Mouse (Mus musculus) hindbrain, embryonic 13.5 days (tissue): ENCODE data around the gene Btg1. TPM values are rescaled to one million over a fixed set of nuclear protein-coding genes. Genes with fewer than 3 reads are reported as not detected.

Experiments used
- ATAC-seq: fragments of 200-750 bp; cut with Nextera tagmentation; 2 replicates; pipeline ENCODE4 v1.8.0; 2017; ENCODE audit warnings: moderate TSS enrichment; ENCODE audit not compliant: low FRiP score
- H3K27ac ChIP-seq: fragments of 300-500 bp; sonication (generic); 2 replicates; pipeline ENCODE4 v1.5.1; 2015; ENCODE audit warnings: inconsistent platforms, mild to moderate bottlenecking, moderate library complexity
- H3K27me3 ChIP-seq: fragments of 300-500 bp; sonication (generic); 2 replicates; pipeline ENCODE4 v1.6.1; 2015; ENCODE audit warnings: mild to moderate bottlenecking, inconsistent platforms
- H3K36me3 ChIP-seq: fragments of 300-500 bp; sonication (generic); 2 replicates; pipeline ENCODE4 v1.6.1; 2015; ENCODE audit warnings: mild to moderate bottlenecking, inconsistent platforms
- H3K4me1 ChIP-seq: fragments of 300-500 bp; sonication (generic); replicated peaks from 2 replicates; pipeline ENCODE4 v1.6.1; 2015; ENCODE audit warnings: inconsistent platforms
- H3K4me2 ChIP-seq: fragments of 300-500 bp; sonication (generic); 2 replicates; pipeline ENCODE4 v1.6.1; 2015; ENCODE audit warnings: inconsistent platforms, mild to moderate bottlenecking, moderate library complexity
- H3K4me3 ChIP-seq: fragments of 300-500 bp; sonication (generic); 2 replicates; pipeline ENCODE4 v1.5.1; 2015; ENCODE audit warnings: mild to moderate bottlenecking, inconsistent platforms
- H3K9ac ChIP-seq: fragments of 300-500 bp; sonication (generic); 2 replicates; pipeline ENCODE4 v1.6.1; 2015; ENCODE audit warnings: mild to moderate bottlenecking, inconsistent platforms
- H3K9me3 ChIP-seq: fragments of 300-500 bp; sonication (generic); 2 replicates; pipeline ENCODE4 v1.6.1; 2016; ENCODE audit warnings: inconsistent platforms
- WGBS: fragments of 180-500 bp; shearing (Covaris S2); methylation state at CpG from one replicate; pipeline ENCODE4 v1.1.7; 2015; 5-methylcytosine and 5-hydroxymethylcytosine counted together
- polyA plus RNA-seq: library from polyadenylated mRNA; unstranded; fragments of >200 nt; fragmentation: Nextera tagmentation; extraction: Ambion mirVana; gene quantifications from 2 replicates; pipeline ENCODE4 v1.2.1, GENCODE M21; 2015

Btg1 gene
- polyA plus RNA-seq, 1 experiment from 2014 or later, result 51.8 TPM

- H3K36me3 ChIP-seq, result peaks cover 6% of the 10 kb centered on the region
- no peak for ATAC-seq
- H3K9me3 ChIP-seq, result no peaks in the 10 kb centered on the region
- H3K9ac ChIP-seq, result no peak overlapping the region
- WGBS, result 79% methylated on average over 6 of the region's 6 CpGs
- no peak overlapping the region for H3K27ac ChIP-seq
- H3K4me2 ChIP-seq, result no peak overlapping the region
- no peaks in the 10 kb centered on the region for H3K27me3 ChIP-seq
- H3K4me3 ChIP-seq, result no peak overlapping the region
- peaks cover 17% of the 10 kb centered on the region for H3K4me1 ChIP-seq
These were observed 25.9 kb downstream of the Btg1 start for GRCm38 (mm10) chr10:96642751-96643150.

GRCm38 (mm10) chr10:96645183-96645582, 28.4 kb downstream of the Btg1 start:
- 92% methylated on average over 1 of the region's 1 CpGs for WGBS
- no peak for ATAC-seq
- Histone ChIP-seq H3K4me2 (no peak overlapping the region), H3K9ac (no peak overlapping the region), H3K9me3 (no peaks in the 10 kb centered on the region), H3K27ac (peak overlapping the region; percentile 85; the same call in 1 of the 2 replicates), H3K27me3 (no peaks in the 10 kb centered on the region), H3K4me3 (no peak overlapping the region), H3K4me1 (peaks cover 22% of the 10 kb centered on the region), H3K36me3 (no peaks in the 10 kb centered on the region)

- H3K9ac ChIP-seq, result 0 out of 2 replicates have a peak overlapping the region, but pooled peaks have one; percentile 35
- H3K36me3 ChIP-seq, result no peaks in the 10 kb centered on the region
- no peaks in the 10 kb centered on the region for H3K27me3 ChIP-seq
- no peaks in the 10 kb centered on the region for H3K9me3 ChIP-seq
- WGBS, result 6% methylated on average over 13 of the region's 13 CpGs
- H3K4me1 ChIP-seq, result peaks cover 22% of the 10 kb centered on the region
- peak overlapping the region; percentile 8; the same call in 1 of the 2 replicates for H3K4me3 ChIP-seq
- H3K27ac ChIP-seq, result peak overlapping the region; percentile 85
- ATAC-seq, result peak; percentile 97
- H3K4me2 ChIP-seq, result peak overlapping the region; percentile 38
These were observed 29.4 kb downstream of the Btg1 start for GRCm38 (mm10) chr10:96646024-96646866.

GRCm38 (mm10) chr10:96646867-96647462, 30.2 kb downstream of the Btg1 start:
- Histone ChIP-seq H3K4me1 (peaks cover 23% of the 10 kb centered on the region), H3K9ac (0 out of 2 replicates have a peak overlapping the region, but pooled peaks have one; percentile 35), H3K27ac (peak overlapping the region; percentile 85), H3K4me2 (peak overlapping the region; percentile 38), H3K9me3 (no peaks in the 10 kb centered on the region), H3K27me3 (no peaks in the 10 kb centered on the region), H3K36me3 (no peaks in the 10 kb centered on the region), H3K4me3 (peak overlapping the region; percentile 8; the same call in 1 of the 2 replicates)
- peak; percentile 77 for ATAC-seq
- 31% methylated on average over 5 of the region's 5 CpGs for WGBS

GRCm38 (mm10) chr10:96648161-96648561, 31.4 kb downstream of the Btg1 start:
- ATAC-seq, result no peak
- H3K36me3 ChIP-seq, result no peaks in the 10 kb centered on the region
- no peak overlapping the region for H3K9ac ChIP-seq
- peaks cover 27% of the 10 kb centered on the region for H3K4me1 ChIP-seq
- no peaks in the 10 kb centered on the region for H3K27me3 ChIP-seq
- no peaks in the 10 kb centered on the region for H3K9me3 ChIP-seq
- H3K27ac ChIP-seq, result peak overlapping the region; percentile 85; the same call in 1 of the 2 replicates
- WGBS, result 60% methylated on average over 3 of the region's 3 CpGs
- no peak overlapping the region for H3K4me3 ChIP-seq
- H3K4me2 ChIP-seq, result no peak overlapping the region

GRCm38 (mm10) chr10:96649524-96649923, 32.7 kb downstream of the Btg1 start:
- H3K27ac ChIP-seq, result no peak overlapping the region
- H3K36me3 ChIP-seq, result no peaks in the 10 kb centered on the region
- H3K9ac ChIP-seq, result no peak overlapping the region
- no peak for ATAC-seq
- peaks cover 27% of the 10 kb centered on the region for H3K4me1 ChIP-seq
- H3K4me2 ChIP-seq, result no peak overlapping the region
- H3K27me3 ChIP-seq, result no peaks in the 10 kb centered on the region
- 90% methylated on average over 3 of the region's 3 CpGs for WGBS
- no peaks in the 10 kb centered on the region for H3K9me3 ChIP-seq
- H3K4me3 ChIP-seq, result no peak overlapping the region

GRCm38 (mm10) chr10:96652372-96652771, 35.6 kb downstream of the Btg1 start:
- no peak overlapping the region for H3K27ac ChIP-seq
- H3K36me3 ChIP-seq, result no peaks in the 10 kb centered on the region
- no peaks in the 10 kb centered on the region for H3K27me3 ChIP-seq
- H3K4me2 ChIP-seq, result no peak overlapping the region
- no peaks in the 10 kb centered on the region for H3K9me3 ChIP-seq
- H3K4me3 ChIP-seq, result no peak overlapping the region
- H3K4me1 ChIP-seq, result peaks cover 14% of the 10 kb centered on the region; the same call in 1 of the 2 replicates
- H3K9ac ChIP-seq, result no peak overlapping the region
- no peak for ATAC-seq
- WGBS, result 73% methylated on average over 2 of the region's 2 CpGs

GRCm38 (mm10) chr10:96653030-96653429, 36.2 kb downstream of the Btg1 start:
- WGBS, result 83% methylated on average over 5 of the region's 5 CpGs
- ATAC-seq, result no peak

GRCm38 (mm10) chr10:96654079-96654478, 37.3 kb downstream of the Btg1 start:
- H3K9me3 ChIP-seq, result no peaks in the 10 kb centered on the region
- peaks cover 13% of the 10 kb centered on the region for H3K4me1 ChIP-seq
- no peak overlapping the region for H3K4me2 ChIP-seq
- H3K4me3 ChIP-seq, result no peak overlapping the region
- no peaks in the 10 kb centered on the region for H3K27me3 ChIP-seq
- no peak for ATAC-seq
- H3K27ac ChIP-seq, result no peak overlapping the region
- no peaks in the 10 kb centered on the region for H3K36me3 ChIP-seq
- no peak overlapping the region for H3K9ac ChIP-seq
- 92% methylated on average over 5 of the region's 5 CpGs for WGBS

More at GRCm38 (mm10) chr10:96653030-96653429, 36.2 kb downstream of the Btg1 start:
- H3K4me3 ChIP-seq, result no peak overlapping the region
- no peak overlapping the region for H3K27ac ChIP-seq
- peaks cover 7% of the 10 kb centered on the region; the same call in 1 of the 2 replicates for H3K4me1 ChIP-seq
- H3K9ac ChIP-seq, result no peak overlapping the region
- no peaks in the 10 kb centered on the region for H3K36me3 ChIP-seq
- H3K9me3 ChIP-seq, result no peaks in the 10 kb centered on the region
- no peak overlapping the region for H3K4me2 ChIP-seq
- H3K27me3 ChIP-seq, result no peaks in the 10 kb centered on the region

GRCm38 (mm10) chr10:96654576-96654975, 37.8 kb downstream of the Btg1 start:
- ATAC-seq, result no peak
- no peak overlapping the region for H3K4me2 ChIP-seq
- 84% methylated on average over 7 of the region's 7 CpGs for WGBS
- no peaks in the 10 kb centered on the region for H3K27me3 ChIP-seq
- no peaks in the 10 kb centered on the region for H3K36me3 ChIP-seq
- H3K9me3 ChIP-seq, result no peaks in the 10 kb centered on the region
- H3K4me3 ChIP-seq, result no peak overlapping the region
- H3K27ac ChIP-seq, result no peak overlapping the region
- peaks cover 15% of the 10 kb centered on the region for H3K4me1 ChIP-seq
- no peak overlapping the region for H3K9ac ChIP-seq

- H3K9me3 ChIP-seq, result no peaks in the 10 kb centered on the region
- H3K27ac ChIP-seq, result no peak overlapping the region
- H3K27me3 ChIP-seq, result no peaks in the 10 kb centered on the region
- no peak for ATAC-seq
- no peak overlapping the region for H3K9ac ChIP-seq
- H3K4me3 ChIP-seq, result no peak overlapping the region
- 69% methylated on average over 2 of the region's 2 CpGs for WGBS
- H3K4me2 ChIP-seq, result no peak overlapping the region
- H3K36me3 ChIP-seq, result no peaks in the 10 kb centered on the region
- H3K4me1 ChIP-seq, result peaks cover 15% of the 10 kb centered on the region
These were observed 38.3 kb downstream of the Btg1 start for GRCm38 (mm10) chr10:96655066-96655465.

GRCm38 (mm10) chr10:96656176-96656575, 39.4 kb downstream of the Btg1 start:
- no peaks in the 10 kb centered on the region for H3K36me3 ChIP-seq
- no peaks in the 10 kb centered on the region for H3K27me3 ChIP-seq
- H3K4me3 ChIP-seq, result no peak overlapping the region
- WGBS, result 93% methylated on average over 3 of the region's 3 CpGs
- H3K9ac ChIP-seq, result no peak overlapping the region
- ATAC-seq, result no peak
- H3K4me1 ChIP-seq, result peaks cover 15% of the 10 kb centered on the region
- H3K4me2 ChIP-seq, result no peak overlapping the region
- H3K27ac ChIP-seq, result no peak overlapping the region
- no peaks in the 10 kb centered on the region for H3K9me3 ChIP-seq
